Comparison of ENCODE assay signal across 7 mouse cellular contexts in the genomic region with DNA sequence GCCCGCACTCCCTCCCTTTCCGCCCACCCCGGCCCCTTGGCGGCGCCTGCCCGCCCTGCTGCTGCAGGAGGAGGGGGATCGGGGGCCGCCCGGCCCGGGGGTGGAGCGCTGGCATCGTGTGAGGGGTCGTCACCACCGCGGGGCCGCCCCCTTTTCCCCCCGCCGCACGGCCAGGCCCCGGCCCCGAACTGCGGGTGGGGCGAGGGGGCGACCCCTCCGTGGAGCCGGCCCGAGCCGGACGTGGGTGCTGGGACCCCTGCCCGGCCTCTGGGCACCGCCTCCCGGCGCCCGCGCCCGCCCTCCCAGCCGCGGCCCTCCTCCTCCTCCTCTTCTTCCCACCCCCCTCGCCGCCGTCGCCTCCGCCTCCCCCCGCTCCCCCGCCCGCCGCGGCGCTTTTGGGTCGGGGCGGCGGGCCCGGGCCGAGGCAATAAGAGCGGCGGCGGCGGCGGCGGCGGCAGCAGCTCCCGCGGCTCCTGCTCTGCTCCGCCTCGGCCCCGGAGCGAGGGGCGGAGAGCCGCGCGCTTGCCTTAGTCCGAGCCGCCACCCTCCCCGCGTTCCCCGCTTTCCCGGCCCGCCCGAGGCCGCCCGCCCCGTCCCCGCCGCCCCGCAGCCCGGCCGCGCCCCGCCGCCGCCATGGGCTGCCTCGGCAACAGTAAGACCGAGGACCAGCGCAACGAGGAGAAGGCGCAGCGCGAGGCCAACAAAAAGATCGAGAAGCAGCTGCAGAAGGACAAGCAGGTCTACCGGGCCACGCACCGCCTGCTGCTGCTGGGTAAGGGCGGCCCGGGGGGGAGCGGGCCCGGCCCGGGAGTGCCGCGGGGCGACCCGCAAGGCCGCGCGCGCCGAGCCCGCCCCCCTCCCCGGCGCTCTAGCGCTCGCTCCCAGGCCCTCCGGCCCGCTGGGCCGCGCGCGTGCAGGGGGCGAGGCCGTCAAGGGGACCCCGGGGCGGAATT. TPM values are rescaled to one million over a fixed set of nuclear protein-coding genes. Genes with fewer than 3 reads are reported as not detected.
DNase-seq lines count a peak whose midpoint lies in the region; ATAC-seq and TF ChIP-seq lines count a peak whose summit lies in the region.

No protein-coding gene starts in this region.

- peak overlapping the region; percentile 99 for H3K4me3 ChIP-seq in intestine, embryonic 15.5 days (replicated peaks)
- H3K4me3 ChIP-seq in limb, embryonic 11.5 days (ENCODE audit: low read depth, low read length), result peak overlapping the region; percentile 73
- peak overlapping the region; percentile 96 for H3K4me3 ChIP-seq in midbrain, embryonic 13.5 days (replicated peaks)
- peak overlapping the region; percentile 99 for H3K4me3 ChIP-seq in spleen, adult 2 months (ENCODE audit: extremely low read depth, insufficient read depth, insufficient read length)

- peak overlapping the region; percentile 98 for H3K27ac ChIP-seq in intestine, embryonic 15.5 days
- peak overlapping the region; percentile 100 for H3K27ac ChIP-seq in limb, embryonic 11.5 days (replicated peaks; ENCODE audit: low read depth, low read length)
- peak overlapping the region; percentile 100 for H3K27ac ChIP-seq in midbrain, embryonic 13.5 days
- H3K27ac ChIP-seq in spleen, adult 2 months (ENCODE audit: insufficient read depth, low read length), result peak overlapping the region; percentile 98

- H3K27me3 ChIP-seq in intestine, embryonic 15.5 days (replicated peaks), result no peaks in the 10 kb centered on the region
- no peaks in the 10 kb centered on the region for H3K27me3 ChIP-seq in limb, embryonic 11.5 days (ENCODE audit: control insufficient read depth, insufficient read depth, low read length)
- H3K27me3 ChIP-seq in midbrain, embryonic 13.5 days, result peaks cover 2% of the 10 kb centered on the region; the same call in 1 of the 2 replicates
- H3K27me3 ChIP-seq in spleen, adult 2 months (ENCODE audit: control insufficient read depth, insufficient read depth, low read length), result no peaks in the 10 kb centered on the region

- H3K4me2 ChIP-seq in intestine, embryonic 15.5 days (replicated peaks), result peak overlapping the region; percentile 79
- H3K4me2 ChIP-seq in limb, embryonic 11.5 days (ENCODE audit: low read depth, severe bottlenecking), result peak overlapping the region; percentile 60
- peak overlapping the region; percentile 68 for H3K4me2 ChIP-seq in midbrain, embryonic 13.5 days (replicated peaks)

- DNase-seq in adrenal gland, adult (ENCODE audit: inconsistent age in 2 of 2, low spot score in 1 of 2), result peak; percentile 92 to 97
- DNase-seq in embryo, embryonic 10.5 days (ENCODE audit: low spot score), result peak; percentile 91
- DNase-seq in gastrocnemius, postnatal 25 days, result peak; percentile 93
- peak; percentile 92 for DNase-seq in limb, embryonic 11.5 days (ENCODE audit: low spot score)
- peak; percentile 22 to 71 for DNase-seq in spleen, adult 2 months (ENCODE audit: low read depth in 1 of 2, low spot score in 2 of 2)

- ATAC-seq in intestine, embryonic 15.5 days, result peak; percentile 81
- ATAC-seq in limb, embryonic 11.5 days (ENCODE audit: insufficient number of reproducible peaks, low FRiP score, low TSS enrichment, low read depth), result peak; percentile 87
- ATAC-seq in midbrain, embryonic 13.5 days, result peak; percentile 72

- no peak for TF ChIP-seq CTCF in spleen, adult 2 months (IDR thresholded peaks at IDR 0.05; ENCODE audit: extremely low read depth, insufficient read depth, insufficient read length, insufficient replicate concordance)

- no peaks in the 10 kb centered on the region for H3K36me3 ChIP-seq in intestine, embryonic 15.5 days
- H3K36me3 ChIP-seq in limb, embryonic 11.5 days (ENCODE audit: control insufficient read depth, insufficient read depth, low read length), result no peaks in the 10 kb centered on the region
- H3K36me3 ChIP-seq in midbrain, embryonic 13.5 days, result no peaks in the 10 kb centered on the region
- H3K36me3 ChIP-seq in spleen, adult 2 months (ENCODE audit: control insufficient read depth, insufficient read depth, low read length), result 0 out of 2 replicates have a peak, but pooled peaks cover 1% of the 10 kb centered on the region

- peak overlapping the region; percentile 96 for H3K9ac ChIP-seq in intestine, embryonic 15.5 days
- peak overlapping the region; percentile 100 for H3K9ac ChIP-seq in limb, embryonic 11.5 days (ENCODE audit: low read length)
- peak overlapping the region; percentile 100 for H3K9ac ChIP-seq in midbrain, embryonic 13.5 days (replicated peaks)

- H3K9me3 ChIP-seq in intestine, embryonic 15.5 days, result no peaks in the 10 kb centered on the region
- no peaks in the 10 kb centered on the region for H3K9me3 ChIP-seq in limb, embryonic 11.5 days (ENCODE audit: control insufficient read depth, low read length)
- H3K9me3 ChIP-seq in midbrain, embryonic 13.5 days, result no peaks in the 10 kb centered on the region

- under 1% methylated on average over 88 of the region's 131 CpGs for WGBS in intestine, embryonic 15.5 days
- WGBS in limb, embryonic 11.5 days, result under 1% methylated on average over 70 of the region's 131 CpGs
- under 1% methylated on average over 75 of the region's 131 CpGs for WGBS in midbrain, embryonic 13.5 days
- WGBS in spleen, adult 2 months, result 1% methylated on average over 106 of the region's 131 CpGs

- no peak for TF ChIP-seq POLR2A in spleen, adult 2 months (IDR thresholded peaks at IDR 0.05; ENCODE audit: low read depth, low read length)

- H3K4me1 ChIP-seq in intestine, embryonic 15.5 days (replicated peaks), result peaks cover 20% of the 10 kb centered on the region
- H3K4me1 ChIP-seq in limb, embryonic 11.5 days (ENCODE audit: control insufficient read depth, insufficient read depth, low read length), result peaks cover 11% of the 10 kb centered on the region
- H3K4me1 ChIP-seq in midbrain, embryonic 13.5 days (replicated peaks), result peaks cover 56% of the 10 kb centered on the region
- peaks cover 14% of the 10 kb centered on the region for H3K4me1 ChIP-seq in spleen, adult 2 months (ENCODE audit: control insufficient read depth, insufficient read depth, insufficient read length)

RNA-seq across cellular contexts. Expression of gene Gm20721, which starts 16.6 kb away (rescaled TPM):
- total RNA-seq in gastrocnemius, postnatal 25 days (2021), result 1 to 10 TPM; 2.2 to 2.9 TPM
- 29.6 and 40.8 TPM in 2 replicates for polyA plus RNA-seq in intestine, embryonic 15.5 days (2015; fragmentation: Nextera tagmentation; extraction: Ambion mirVana)
- 8.6 and 13.0 TPM in 2 replicates for polyA plus RNA-seq in limb, embryonic 11.5 days (2014; fragmentation: Nextera tagmentation; extraction: Ambion mirVana)
- polyA plus RNA-seq in midbrain, embryonic 13.5 days (2015; fragmentation: Nextera tagmentation; extraction: Ambion mirVana), result 8.8 and 10.5 TPM in 2 replicates
- 0.09 and 0.16 TPM in 2 replicates for polyA plus RNA-seq in spleen, adult 2 months (2012; rRNA removed)

RNA-seq across cellular contexts. Expression of gene Gnas, which starts 45.8 kb away (rescaled TPM):
- 1,000 to 10,000 TPM; 1,372 to 1,510 TPM for total RNA-seq in gastrocnemius, postnatal 25 days (2021)
- 1,496 and 1,641 TPM in 2 replicates for polyA plus RNA-seq in intestine, embryonic 15.5 days (2015; fragmentation: Nextera tagmentation; extraction: Ambion mirVana)
- 1,406 and 1,468 TPM in 2 replicates for polyA plus RNA-seq in limb, embryonic 11.5 days (2014; fragmentation: Nextera tagmentation; extraction: Ambion mirVana)
- 1,084 and 1,205 TPM in 2 replicates for polyA plus RNA-seq in midbrain, embryonic 13.5 days (2015; fragmentation: Nextera tagmentation; extraction: Ambion mirVana)
- polyA plus RNA-seq in spleen, adult 2 months (2012; rRNA removed), result 515 and 602 TPM in 2 replicates

Comparison
In these comparisons a context has a peak if more than half of its experiments do, and no peak if none do; other contexts are left out.
1. Peak in every context shown above with its lines: DNase-seq, ATAC-seq, H3K4me3 ChIP-seq and H3K27ac ChIP-seq.